Mouse (Mus musculus) adrenal gland, adult 18-20 months (tissue): ENCODE data around the gene Vwce. TPM values are rescaled to one million over a fixed set of nuclear protein-coding genes. Genes with fewer than 3 reads are reported as not detected.

Source experiments
- DNase-seq, 2 experiments: peaks; one replicate each; pipeline ENCODE4 v3.0.0; 2021 to 2022; ENCODE audit warnings: low spot score in 2 of 2
- total RNA-seq, 2 experiments: library from RNA; stranded (reverse); gene quantifications; 1 replicate in 1 of 2; 2 replicates in 1 of 2; pipeline ENCODE4 v1.2.3; 2021

Vwce gene
- total RNA-seq, 2 experiments from 2014 or later, result 0.20 to 0.38 TPM

DNA sequence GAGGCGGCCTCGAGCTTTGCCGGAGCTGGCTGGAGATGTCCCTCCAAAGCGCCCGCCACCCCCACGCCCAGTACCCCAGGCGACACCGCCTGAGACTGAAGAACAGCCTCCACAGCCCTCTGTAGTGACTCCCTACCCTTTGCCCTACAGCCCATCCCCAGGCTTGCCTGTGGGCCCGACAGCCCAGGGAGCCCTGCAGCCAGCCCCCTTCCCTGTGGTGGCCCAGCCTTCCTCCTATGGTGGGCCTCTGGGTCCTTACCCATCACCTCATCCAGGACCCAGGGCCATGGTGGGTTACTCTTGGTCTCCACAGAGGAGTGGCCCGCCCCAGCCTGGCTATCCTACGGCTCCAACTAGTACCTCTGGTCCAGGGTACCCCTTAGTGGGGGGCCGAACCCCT, 78.6 kb downstream of the Vwce start:
- no peak for DNase-seq

DNA sequence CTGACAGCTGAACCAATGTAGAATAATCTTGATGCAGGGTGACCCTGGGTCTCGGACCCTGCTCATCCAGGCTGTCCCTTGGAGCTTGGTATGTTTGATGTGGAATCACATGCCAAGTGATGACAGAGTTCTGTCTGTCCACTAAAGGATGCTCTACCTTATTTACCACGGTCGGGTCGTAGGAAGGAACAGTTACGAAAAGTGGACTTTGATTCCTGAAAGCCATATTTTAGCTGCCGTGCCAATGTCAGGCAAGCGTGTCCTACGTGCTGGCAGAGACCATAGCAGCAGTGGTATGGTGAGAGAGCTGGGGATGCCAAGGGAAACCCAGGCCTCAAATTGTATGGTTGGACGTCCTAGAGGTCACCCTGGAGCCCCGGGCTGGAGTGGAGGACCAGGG, 79.5 kb downstream of the Vwce start:
- no peak for DNase-seq

DNA sequence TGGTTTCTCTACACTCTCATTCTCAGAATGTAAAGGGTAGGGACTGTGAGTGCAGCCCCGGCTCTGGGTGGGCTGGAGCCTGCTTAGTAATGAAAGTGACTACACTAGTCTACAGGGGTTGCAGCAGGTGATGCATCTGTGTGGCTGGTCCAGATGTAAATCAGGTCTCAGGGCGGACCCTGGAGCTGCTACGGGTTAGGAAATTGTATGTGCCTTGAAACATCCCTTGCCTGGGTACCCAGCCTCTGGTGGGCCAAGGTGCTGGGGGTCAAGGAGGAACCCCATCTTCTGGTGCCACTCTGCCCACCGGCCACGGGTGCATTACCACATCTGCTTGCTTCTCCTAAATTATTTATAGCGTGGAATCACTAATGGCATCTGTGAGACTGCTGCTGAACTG, 80.2 kb downstream of the Vwce start:
- DNase-seq, result no peak

GRCm38 (mm10) chr19:10714682-10715475, 80.9 kb downstream of the Vwce start:
- peak; percentile 52 to 59 for DNase-seq

DNA sequence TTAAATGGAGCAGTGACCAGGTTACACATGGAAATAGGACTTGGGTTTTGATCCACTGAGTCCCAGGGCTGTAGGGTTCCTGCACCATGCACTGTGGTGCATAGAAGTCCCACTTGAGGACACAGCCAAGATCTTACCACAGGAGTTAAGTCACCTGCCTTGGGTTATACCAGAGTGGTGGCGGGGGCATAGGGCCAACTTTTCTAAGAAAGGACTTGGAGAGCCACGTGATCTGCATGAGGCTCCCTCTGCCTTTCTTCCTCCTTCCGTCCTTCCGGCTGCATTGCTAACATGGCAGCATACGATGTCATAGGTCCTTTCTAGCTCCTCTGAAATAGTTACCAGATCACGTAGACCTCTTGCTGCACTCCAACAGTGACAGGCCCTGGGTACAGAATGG, 81.5 kb downstream of the Vwce start:
- DNase-seq, result no peak

Other genes starting within 250 kb of the Vwce start
- gene Syt7, start 245.1 kb upstream of the Vwce start, total RNA-seq, result 10 to 100 TPM; 32.1 to 33.0 TPM
- gene Lrrc10b, start 176.7 kb upstream of the Vwce start, total RNA-seq, result 1 to 10 TPM; 4.1 to 5.9 TPM
- gene Ppp1r32, start 151.3 kb upstream of the Vwce start, total RNA-seq, result under 1 TPM in 1 of 2 experiments, not detected in 1; 0.35 TPM
- gene Cpsf7, start 108.9 kb upstream of the Vwce start, total RNA-seq, result 10 to 100 TPM; 52.5 to 54.5 TPM
- gene Sdhaf2, start 108.1 kb upstream of the Vwce start, total RNA-seq, result 10 to 100 TPM; 68.5 to 72.4 TPM
- gene Tmem216, start 78.0 kb upstream of the Vwce start, total RNA-seq, result 10 to 100 TPM; 15.5 to 17.8 TPM
- gene Cyb561a3, start 57.0 kb upstream of the Vwce start, total RNA-seq, result 10 to 100 TPM; 13.2 to 13.6 TPM
- gene Tmem138, start 56.9 kb upstream of the Vwce start, total RNA-seq, result 1 to 10 TPM; 7.2 TPM
- 100 to 1,000 TPM; 214 to 303 TPM for gene Ddb1, start 28.9 kb upstream of the Vwce start, total RNA-seq
- 10 to 100 TPM; 19.1 to 20.4 TPM for gene Tkfc, start 28.6 kb upstream of the Vwce start, total RNA-seq
- not detected for gene Pga5, start 43.9 kb downstream of the Vwce start, total RNA-seq
- gene Vps37c, start 54.5 kb downstream of the Vwce start, total RNA-seq, result 10 to 100 TPM; 19.3 to 26.8 TPM
- gene Cd5, start 104.8 kb downstream of the Vwce start, total RNA-seq, result under 1 TPM in 1 of 2 experiments, not detected in 1; 0.38 TPM
- under 1 TPM in 1 of 2 experiments, not detected in 1; 0.32 TPM for gene Cd6, start 195.8 kb downstream of the Vwce start, total RNA-seq
- gene Slc15a3, start 205.5 kb downstream of the Vwce start, total RNA-seq, result 1 to 10 TPM; 3.1 to 6.5 TPM
- gene Tmem132a, start 235.7 kb downstream of the Vwce start, total RNA-seq, result 10 to 100 TPM; 17.1 to 28.0 TPM
- gene Tmem109, start 247.8 kb downstream of the Vwce start, total RNA-seq, result 100 to 1,000 TPM; 110 to 148 TPM